Mouse (Mus musculus): ENCODE measurements at regions not wholly inside any gene's neighbourhood (a gene's known extent, or its start where the extent isn't known, plus 50 kb on each side); places are given as distances from the start of the nearest gene placed in this dataset.

- TF ChIP-seq CTCF (IDR thresholded peaks at IDR 0.05; ENCODE audit: borderline replicate concordance, insufficient read depth, low read length) (no peak), POLR2A (IDR thresholded peaks at IDR 0.05; ENCODE audit: low read depth, low read length) (no peak)
These were observed 386.1 kb downstream of the Setd4 start for GRCm38 (mm10) chr16:93217600-93218226.

All from embryonic fibroblast, embryonic 13.5 days (primary cell).